Mouse (Mus musculus): ENCODE data around the gene Wapl. TPM values are rescaled to one million over a fixed set of nuclear protein-coding genes. Genes with fewer than 3 reads are reported as not detected.
A peak's percentile ranks its signal among the peaks of the same experiment; 100 is the strongest.

Wapl gene
- polyA plus RNA-seq, 1 experiment: 23.0 TPM

DNA sequence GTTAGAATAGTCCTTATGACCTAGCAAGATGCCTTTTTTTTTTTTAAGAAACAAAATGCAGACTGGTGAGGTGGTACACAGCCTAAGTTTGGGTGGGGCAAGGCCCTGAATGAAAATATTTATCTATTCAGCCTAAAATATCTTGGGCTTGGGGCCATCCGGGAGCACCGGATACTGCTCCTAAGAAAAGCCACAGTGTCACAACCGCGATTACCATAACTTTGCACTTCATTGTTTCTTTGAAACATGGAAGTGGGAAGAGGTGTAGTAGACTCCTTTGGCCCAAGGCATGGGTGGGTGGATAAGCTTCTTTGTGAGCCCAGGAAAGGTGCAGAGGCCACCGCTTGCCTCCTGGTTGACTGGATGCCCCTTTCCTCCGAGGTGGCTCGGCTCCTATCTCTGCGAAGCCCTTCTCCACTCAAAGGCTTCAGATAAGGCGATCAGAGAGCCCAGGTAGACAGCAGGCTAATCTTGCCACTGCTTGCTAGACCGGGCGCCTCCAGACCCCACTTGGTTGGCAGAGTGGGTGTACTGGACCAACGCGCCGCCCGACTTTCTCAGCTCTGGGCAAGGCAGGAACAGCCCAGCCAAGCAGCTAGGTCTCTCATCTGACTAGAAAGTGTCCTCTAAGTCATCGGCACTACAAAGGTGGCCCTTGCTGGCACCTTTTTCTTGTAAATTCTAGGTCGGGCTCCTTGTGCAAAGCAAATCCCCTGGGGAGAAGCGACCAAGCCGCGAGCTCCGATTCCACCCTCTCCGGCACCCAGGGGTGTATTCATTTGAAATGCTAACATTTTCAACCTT is 12.7 kb upstream of the Wapl start:
- WGBS: 26% methylated on average over 22 of the region's 22 CpGs
- TF ChIP-seq CTCF (IDR thresholded peaks at IDR 0.05; ENCODE audit: insufficient read depth, low read length) (no peak), POLR2A (IDR thresholded peaks at IDR 0.05; ENCODE audit: borderline replicate concordance, extremely low read depth, low read depth, low read length) (no peak)
- Histone ChIP-seq H3K4me1 (ENCODE audit: control insufficient read depth, insufficient read depth, low read length) (peaks cover 5% of the 10 kb centered on the region; the same call in 1 of the 2 replicates), H3K4me3 (replicated peaks; ENCODE audit: extremely low read depth, low read depth, low read length) (peak overlapping the region; percentile 6)
- DNase-seq: peak; percentile 9

DNA sequence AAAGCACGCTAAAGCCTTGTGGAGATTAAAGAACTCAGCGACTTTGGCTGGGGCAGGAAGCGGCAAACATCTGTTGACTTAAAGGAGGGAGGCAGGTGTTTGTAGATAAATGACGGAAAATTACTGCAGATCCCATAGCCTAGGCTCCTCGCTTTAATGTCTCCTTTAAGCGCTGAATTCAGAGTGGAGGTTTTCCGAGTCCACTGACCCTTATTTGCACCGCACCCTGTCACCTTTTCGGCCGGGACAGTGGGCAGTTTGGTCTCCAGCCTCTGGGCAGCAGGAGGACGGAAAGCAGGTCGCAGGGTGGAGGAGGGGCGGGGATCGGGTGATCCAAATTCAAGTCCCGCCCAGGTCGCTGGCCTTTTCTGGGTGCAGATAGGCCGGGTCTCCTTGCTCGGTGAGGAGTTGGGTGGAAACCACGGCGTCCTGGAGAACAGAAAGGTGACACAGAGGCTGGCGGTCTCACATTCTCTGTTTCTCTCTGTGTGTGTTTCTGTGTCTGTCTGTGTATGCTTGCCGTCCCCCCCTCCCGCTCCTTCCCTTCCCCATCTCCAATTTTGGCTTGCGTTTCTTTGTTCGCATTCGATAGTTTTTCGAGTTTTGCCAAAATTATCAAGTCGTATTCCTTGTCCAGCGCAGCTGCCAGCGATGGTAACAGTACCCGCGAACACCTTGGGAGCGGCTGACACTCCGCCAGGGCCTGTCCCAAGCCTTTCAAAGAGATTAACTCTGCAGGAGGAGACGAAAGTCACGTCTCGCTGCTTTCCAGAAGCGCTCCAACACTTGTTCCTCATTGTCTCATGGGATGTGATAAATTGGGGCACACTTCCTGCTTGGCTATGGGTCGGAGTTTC is 11.9 kb upstream of the Wapl start:
- peak overlapping the region; percentile 62 for H3K4me3 ChIP-seq (replicated peaks; ENCODE audit: extremely low read depth, low read depth, low read length)

DNA sequence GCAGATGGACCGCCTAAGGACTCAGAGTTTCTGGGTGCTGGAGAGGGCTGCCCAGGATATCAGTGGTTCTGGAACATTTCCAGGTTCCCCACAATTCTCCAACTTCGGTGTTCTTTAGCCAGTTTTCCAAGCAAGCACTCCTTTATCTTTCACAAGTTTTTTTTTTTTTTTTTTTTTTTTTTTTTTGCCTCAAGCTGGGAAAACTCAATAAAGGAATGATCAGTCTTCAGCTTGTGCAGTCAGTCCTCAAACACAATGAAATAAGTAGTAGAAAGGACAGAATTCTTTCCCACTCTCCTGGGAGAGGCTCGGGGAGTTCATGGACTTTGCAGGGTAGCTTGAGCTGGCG is 11.3 kb upstream of the Wapl start:
- TF ChIP-seq POLR2A (IDR thresholded peaks at IDR 0.05; ENCODE audit: borderline replicate concordance, extremely low read depth, low read depth, low read length) (no peak), CTCF (IDR thresholded peaks at IDR 0.05; ENCODE audit: insufficient read depth, low read length) (no peak)
- H3K4me1 ChIP-seq (ENCODE audit: control insufficient read depth, insufficient read depth, low read length): peaks cover 5% of the 10 kb centered on the region; the same call in 1 of the 2 replicates
- H3K4me3 ChIP-seq (replicated peaks; ENCODE audit: extremely low read depth, low read depth, low read length): peak overlapping the region; percentile 62
- DNase-seq: no peak
- 24% methylated on average over 4 of the region's 4 CpGs for WGBS

More for the DNA sequence above, 11.9 kb upstream of the Wapl start:
- WGBS: 1% methylated on average over 39 of the region's 39 CpGs
- TF ChIP-seq CTCF (IDR thresholded peaks at IDR 0.05; ENCODE audit: insufficient read depth, low read length) (no peak), POLR2A (IDR thresholded peaks at IDR 0.05; ENCODE audit: borderline replicate concordance, extremely low read depth, low read depth, low read length) (peak; percentile 32; the same call in 1 of the 2 replicates)
- H3K4me1 ChIP-seq (ENCODE audit: control insufficient read depth, insufficient read depth, low read length): peaks cover 5% of the 10 kb centered on the region; the same call in 1 of the 2 replicates
- peak; percentile 62 for DNase-seq

DNA sequence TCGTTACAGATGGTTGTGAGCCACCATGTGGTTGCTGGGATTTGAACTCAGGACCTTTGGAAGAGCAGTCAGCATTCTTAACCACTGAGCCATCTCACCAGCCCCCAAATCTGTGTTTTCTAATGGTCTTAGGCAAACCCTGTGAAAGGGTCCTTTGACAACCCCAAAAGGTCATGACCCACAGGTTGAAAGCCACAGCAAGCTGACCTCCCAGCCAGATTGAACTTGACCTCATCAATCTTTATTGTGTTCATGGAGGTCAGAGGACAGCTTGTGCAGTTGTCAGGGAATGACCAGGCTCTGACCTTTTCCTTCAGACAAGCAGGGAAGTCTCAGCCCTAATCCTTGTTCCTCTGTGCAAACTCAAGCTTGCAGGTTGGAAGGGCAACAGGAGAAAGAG is 10.3 kb upstream of the Wapl start:
- DNase-seq: no peak
- 90% methylated on average over 1 of the region's 1 CpGs for WGBS
- H3K4me1 ChIP-seq (ENCODE audit: control insufficient read depth, insufficient read depth, low read length): peaks cover 5% of the 10 kb centered on the region; the same call in 1 of the 2 replicates
- H3K4me3 ChIP-seq (replicated peaks; ENCODE audit: extremely low read depth, low read depth, low read length): no peak overlapping the region
- TF ChIP-seq CTCF (IDR thresholded peaks at IDR 0.05; ENCODE audit: insufficient read depth, low read length) (no peak), POLR2A (IDR thresholded peaks at IDR 0.05; ENCODE audit: borderline replicate concordance, extremely low read depth, low read depth, low read length) (no peak)

DNA sequence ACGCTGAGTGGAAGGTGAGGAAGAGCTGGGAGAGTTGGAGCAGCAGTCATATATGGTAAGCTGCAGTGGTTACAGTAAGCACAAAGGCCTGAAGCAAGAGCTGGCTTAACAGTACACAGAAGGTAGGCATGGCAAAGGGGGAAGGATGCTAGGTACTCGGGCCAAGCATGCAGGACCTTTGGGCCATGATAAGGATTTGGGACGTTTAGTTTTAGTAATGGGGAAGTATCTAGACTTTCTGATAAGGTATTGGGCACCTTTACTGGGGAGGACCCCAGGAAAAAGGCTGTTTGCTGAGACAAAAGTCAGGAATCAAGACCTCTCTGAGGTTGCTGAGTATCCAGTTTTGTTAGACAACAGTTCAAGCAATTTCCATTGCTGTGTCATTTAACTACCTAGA is 4.6 kb upstream of the Wapl start:
- 44% methylated on average over 3 of the region's 3 CpGs for WGBS
- no peak for DNase-seq
- no peak for TF ChIP-seq POLR2A (IDR thresholded peaks at IDR 0.05; ENCODE audit: borderline replicate concordance, extremely low read depth, low read depth, low read length)
- no peak for TF ChIP-seq CTCF (IDR thresholded peaks at IDR 0.05; ENCODE audit: insufficient read depth, low read length)
- Histone ChIP-seq H3K4me1 (ENCODE audit: control insufficient read depth, insufficient read depth, low read length) (no peaks in the 10 kb centered on the region; the same call in 1 of the 2 replicates), H3K4me3 (replicated peaks; ENCODE audit: extremely low read depth, low read depth, low read length) (no peak overlapping the region)

DNA sequence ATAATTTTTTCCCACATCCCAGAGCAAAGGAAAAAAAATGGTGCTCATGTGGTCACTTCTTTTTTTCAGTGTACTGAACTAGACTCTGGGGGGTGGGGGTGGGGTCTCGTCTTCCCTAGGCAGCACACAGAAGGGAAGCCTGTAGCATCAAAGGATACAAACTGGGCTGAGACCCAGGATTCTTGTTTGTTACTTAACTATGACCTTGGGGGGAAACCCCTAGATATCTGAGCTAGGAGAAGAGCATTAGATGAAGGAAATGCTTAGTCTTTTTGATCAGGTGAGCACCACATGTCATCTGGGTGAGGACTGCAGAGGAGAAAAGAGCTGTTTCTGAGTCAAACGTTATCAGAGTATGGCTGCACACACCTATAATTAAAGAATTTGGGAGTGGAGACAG is 3.5 kb upstream of the Wapl start:
- TF ChIP-seq CTCF (IDR thresholded peaks at IDR 0.05; ENCODE audit: insufficient read depth, low read length) (no peak), POLR2A (IDR thresholded peaks at IDR 0.05; ENCODE audit: borderline replicate concordance, extremely low read depth, low read depth, low read length) (no peak)
- H3K4me3 ChIP-seq (replicated peaks; ENCODE audit: extremely low read depth, low read depth, low read length): no peak overlapping the region
- DNase-seq: no peak
- no peaks in the 10 kb centered on the region; the same call in none of the 2 replicates for H3K4me1 ChIP-seq (ENCODE audit: control insufficient read depth, insufficient read depth, low read length)
- 42% methylated on average over 2 of the region's 2 CpGs for WGBS

DNA sequence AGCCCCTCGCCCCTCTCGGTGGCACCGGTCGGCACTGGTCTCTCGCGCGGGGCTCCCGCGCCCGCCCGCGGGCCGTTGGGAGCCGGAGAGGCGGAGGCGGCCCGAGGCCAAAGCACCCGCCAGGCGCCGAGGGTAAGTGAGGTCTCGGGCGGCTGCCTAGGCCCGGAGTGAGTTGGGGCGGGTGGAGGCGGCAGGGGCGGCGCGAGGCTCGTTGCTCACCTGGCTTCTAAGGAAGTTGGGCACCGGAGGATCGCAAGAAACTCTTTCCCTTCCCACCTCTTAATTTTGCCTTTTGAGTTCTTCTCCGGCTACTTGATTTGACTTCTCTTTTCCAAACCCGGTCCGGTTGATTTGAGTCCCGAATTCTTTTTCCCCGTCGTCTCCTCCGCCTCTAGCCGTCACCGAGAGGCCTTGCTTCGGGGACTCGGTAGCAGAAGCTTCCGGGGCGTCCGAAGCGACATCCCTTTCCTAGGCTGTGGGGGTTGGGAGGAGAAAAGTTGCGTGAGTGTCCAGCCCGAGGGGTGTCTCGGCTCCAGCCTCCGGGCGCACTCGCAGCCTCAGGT is 582 bp downstream of the Wapl start:
- Histone ChIP-seq H3K4me3 (replicated peaks; ENCODE audit: extremely low read depth, low read depth, low read length) (peak overlapping the region; percentile 75), H3K4me1 (ENCODE audit: control insufficient read depth, insufficient read depth, low read length) (no peaks in the 10 kb centered on the region; the same call in none of the 2 replicates)
- DNase-seq: peak; percentile 60
- TF ChIP-seq CTCF (IDR thresholded peaks at IDR 0.05; ENCODE audit: insufficient read depth, low read length): no peak
- no peak; the same call in 1 of the 2 replicates for TF ChIP-seq POLR2A (IDR thresholded peaks at IDR 0.05; ENCODE audit: borderline replicate concordance, extremely low read depth, low read depth, low read length)
- WGBS: under 1% methylated on average over 52 of the region's 52 CpGs

DNA sequence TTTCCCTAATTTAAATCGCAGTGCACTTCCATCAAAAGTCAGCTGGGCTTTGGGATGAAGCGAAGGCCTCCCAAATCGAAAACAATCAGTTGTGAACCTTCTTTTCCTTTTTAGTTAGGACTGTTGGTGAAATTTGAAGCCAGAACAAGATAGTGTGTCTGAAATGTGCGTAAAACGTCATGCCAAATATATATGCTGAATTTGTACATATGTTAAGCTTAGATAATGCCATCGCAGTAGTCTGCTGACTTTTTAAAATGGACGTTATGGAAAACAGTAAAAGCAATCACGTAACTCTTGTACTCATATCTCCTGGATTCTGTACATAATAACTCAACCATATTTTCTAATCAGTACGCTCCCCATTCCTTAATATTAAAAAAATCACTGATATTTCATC is 1.2 kb downstream of the Wapl start:
- no peaks in the 10 kb centered on the region; the same call in none of the 2 replicates for H3K4me1 ChIP-seq (ENCODE audit: control insufficient read depth, insufficient read depth, low read length)
- 14% methylated on average over 9 of the region's 9 CpGs for WGBS
- TF ChIP-seq POLR2A (IDR thresholded peaks at IDR 0.05; ENCODE audit: borderline replicate concordance, extremely low read depth, low read depth, low read length) (no peak), CTCF (IDR thresholded peaks at IDR 0.05; ENCODE audit: insufficient read depth, low read length) (no peak)
- no peak for DNase-seq
- peak overlapping the region; percentile 75 for H3K4me3 ChIP-seq (replicated peaks; ENCODE audit: extremely low read depth, low read depth, low read length)

DNA sequence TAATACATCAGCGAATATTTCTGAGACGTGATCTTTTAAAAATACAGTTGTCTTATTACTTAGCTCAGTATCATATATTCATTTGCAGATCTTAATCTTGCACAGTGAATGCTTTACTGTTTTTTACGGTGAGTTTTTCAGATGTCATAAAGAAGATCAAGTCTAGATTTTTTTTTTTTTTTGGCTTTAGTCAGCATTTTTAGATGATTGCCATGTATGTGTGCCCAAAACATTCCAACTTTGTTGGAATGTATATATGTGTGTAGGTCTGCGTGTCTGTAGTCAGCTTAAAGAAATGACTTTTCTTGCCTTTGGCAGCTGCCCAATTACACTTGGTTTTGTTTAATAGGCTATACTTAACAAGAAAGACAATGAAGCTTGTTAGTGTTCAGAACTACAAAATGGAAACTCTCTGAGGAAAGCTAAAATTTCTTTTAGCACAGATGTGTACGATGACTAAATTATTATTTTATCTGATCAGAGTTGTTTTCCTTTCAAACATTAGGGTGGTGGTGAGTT is 1.7 kb downstream of the Wapl start:
- TF ChIP-seq CTCF (IDR thresholded peaks at IDR 0.05; ENCODE audit: insufficient read depth, low read length) (no peak), POLR2A (IDR thresholded peaks at IDR 0.05; ENCODE audit: borderline replicate concordance, extremely low read depth, low read depth, low read length) (no peak)
- 31% methylated on average over 5 of the region's 5 CpGs for WGBS
- Histone ChIP-seq H3K4me1 (ENCODE audit: control insufficient read depth, insufficient read depth, low read length) (no peaks in the 10 kb centered on the region; the same call in none of the 2 replicates), H3K4me3 (replicated peaks; ENCODE audit: extremely low read depth, low read depth, low read length) (peak overlapping the region; percentile 75)
- no peak for DNase-seq
